Mouse (Mus musculus): ENCODE results near the gene Pla2g2e.

- no peak for TF ChIP-seq CTCF (IDR thresholded peaks at IDR 0.05; ENCODE audit: low read depth)
- TF ChIP-seq EP300 (optimal IDR thresholded peaks at IDR 0.05): no peak
These were observed 4.4 kb downstream of the Pla2g2e start for GRCm38 (mm10) chr4:138882179-138882578.
